Mouse (Mus musculus) hindbrain, embryonic 10.5 days (tissue): ENCODE results near the gene 2310022A10Rik. TPM values are rescaled to one million over a fixed set of nuclear protein-coding genes. Genes with fewer than 3 reads are reported as not detected.

Source experiments
- DNase-seq: peaks from one replicate; pipeline ENCODE4 v3.0.0-alpha.2; 2017; ENCODE audit warnings: low spot score
- H3K27ac ChIP-seq: fragments of 300-500 bp; sonication (generic); 2 replicates; pipeline ENCODE4 v1.5.1; 2016; ENCODE audit warnings: mild to moderate bottlenecking, moderate library complexity
- H3K27me3 ChIP-seq: fragments of 300-500 bp; sonication (generic); 2 replicates; pipeline ENCODE4 v1.6.1; 2016; ENCODE audit warnings: mild to moderate bottlenecking; ENCODE audit not compliant: poor library complexity, insufficient read depth, severe bottlenecking
- H3K36me3 ChIP-seq: fragments of 300-500 bp; sonication (generic); 2 replicates; pipeline ENCODE4 v1.6.1; 2016; ENCODE audit warnings: mild to moderate bottlenecking, moderate library complexity
- H3K4me1 ChIP-seq: fragments of 300-500 bp; sonication (generic); replicated peaks from 2 replicates; pipeline ENCODE4 v1.6.1; 2016; ENCODE audit warnings: mild to moderate bottlenecking
- H3K4me3 ChIP-seq: fragments of 300-500 bp; sonication (generic); 2 replicates; pipeline ENCODE4 v1.5.1; 2016; ENCODE audit warnings: mild to moderate bottlenecking, moderate library complexity
- H3K9me3 ChIP-seq: fragments of 300-500 bp; sonication (generic); 2 replicates; pipeline ENCODE4 v1.6.1; 2016; ENCODE audit warnings: mild to moderate bottlenecking, moderate library complexity
- WGBS: fragments of 180-500 bp; shearing (Covaris S2); methylation state at CpG from one replicate; pipeline ENCODE4 v1.1.7; 2016; 5-methylcytosine and 5-hydroxymethylcytosine counted together
- polyA plus RNA-seq: library from polyadenylated mRNA; unstranded; fragments of >200 nt; fragmentation: Nextera tagmentation; extraction: Ambion mirVana; gene quantifications from 2 replicates; pipeline ENCODE4 v1.2.1, GENCODE M21; 2016

The 2310022A10Rik gene
- 36.3 and 39.3 TPM in 2 replicates for polyA plus RNA-seq

GRCm38 (mm10) chr7:27552931-27553513, at the start of gene 2310022A10Rik, which contains the start of gene Pld3:
Gene 2310022A10Rik (plus strand): TSS chr7:27553233.
Gene Pld3 (minus strand): TSS chr7:27553218.
- WGBS, result under 1% methylated on average over 41 of the region's 41 CpGs
- no peaks in the 10 kb centered on the region for H3K27me3 ChIP-seq
- no peaks in the 10 kb centered on the region for H3K9me3 ChIP-seq
- peaks cover 14% of the 10 kb centered on the region for H3K36me3 ChIP-seq
- H3K4me3 ChIP-seq, result peak within 1 kb of the TSS; percentile 76
- peaks cover 26% of the 10 kb centered on the region for H3K4me1 ChIP-seq
- peak; percentile 96 for DNase-seq
- peak within 1 kb of the TSS; percentile 87 for H3K27ac ChIP-seq

GRCm38 (mm10) chr7:27506765-27507370, 46.2 kb upstream of the 2310022A10Rik start:
- Histone ChIP-seq H3K4me3 (peak overlapping the region; percentile 62), H3K9me3 (no peaks in the 10 kb centered on the region), H3K4me1 (peaks cover 19% of the 10 kb centered on the region), H3K27ac (peak overlapping the region; percentile 97), H3K36me3 (no peaks in the 10 kb centered on the region), H3K27me3 (no peaks in the 10 kb centered on the region)
- WGBS, result 53% methylated on average over 9 of the region's 9 CpGs
- DNase-seq, result peak; percentile 40

GRCm38 (mm10) chr7:27507711-27508647, 45.1 kb upstream of the 2310022A10Rik start:
- peaks cover 19% of the 10 kb centered on the region for H3K4me1 ChIP-seq
- peak overlapping the region; percentile 97 for H3K27ac ChIP-seq
- H3K4me3 ChIP-seq, result peak overlapping the region; percentile 62
- H3K36me3 ChIP-seq, result no peaks in the 10 kb centered on the region
- under 1% methylated on average over 54 of the region's 54 CpGs for WGBS
- peak; percentile 100 for DNase-seq
- no peaks in the 10 kb centered on the region for H3K9me3 ChIP-seq
- H3K27me3 ChIP-seq, result no peaks in the 10 kb centered on the region

GRCm38 (mm10) chr7:27508648-27509005, 44.4 kb upstream of the 2310022A10Rik start:
- Histone ChIP-seq H3K4me3 (peak overlapping the region; percentile 62), H3K36me3 (no peaks in the 10 kb centered on the region), H3K4me1 (peaks cover 19% of the 10 kb centered on the region), H3K27me3 (no peaks in the 10 kb centered on the region), H3K9me3 (no peaks in the 10 kb centered on the region), H3K27ac (peak overlapping the region; percentile 97; the same call in 1 of the 2 replicates)
- peak; percentile 56 for DNase-seq
- 24% methylated on average over 6 of the region's 6 CpGs for WGBS

- no peaks in the 10 kb centered on the region for H3K36me3 ChIP-seq
- no peak for DNase-seq
- H3K27me3 ChIP-seq, result no peaks in the 10 kb centered on the region
- H3K27ac ChIP-seq, result no peak overlapping the region
- 89% methylated on average over 2 of the region's 2 CpGs for WGBS
- peaks cover 19% of the 10 kb centered on the region for H3K4me1 ChIP-seq
- H3K9me3 ChIP-seq, result no peaks in the 10 kb centered on the region
- no peak overlapping the region for H3K4me3 ChIP-seq
These were observed 42.2 kb upstream of the 2310022A10Rik start for GRCm38 (mm10) chr7:27510809-27511208.

GRCm38 (mm10) chr7:27514961-27515360, 38.1 kb upstream of the 2310022A10Rik start:
- WGBS, result 83% methylated on average over 9 of the region's 9 CpGs
- Histone ChIP-seq H3K4me3 (no peak overlapping the region), H3K4me1 (no peaks in the 10 kb centered on the region), H3K9me3 (peaks cover 1% of the 10 kb centered on the region; the same call in 1 of the 2 replicates), H3K27ac (no peak overlapping the region), H3K27me3 (no peaks in the 10 kb centered on the region), H3K36me3 (peaks cover 7% of the 10 kb centered on the region; the same call in 1 of the 2 replicates)
- DNase-seq, result no peak

- H3K9me3 ChIP-seq, result peaks cover 3% of the 10 kb centered on the region; the same call in 1 of the 2 replicates
- H3K36me3 ChIP-seq, result peaks cover 7% of the 10 kb centered on the region; the same call in 1 of the 2 replicates
- H3K4me3 ChIP-seq, result no peak overlapping the region
- H3K27me3 ChIP-seq, result no peaks in the 10 kb centered on the region
- WGBS, result 85% methylated on average over 9 of the region's 9 CpGs
- H3K27ac ChIP-seq, result no peak overlapping the region
- DNase-seq, result no peak
- H3K4me1 ChIP-seq, result peaks cover 6% of the 10 kb centered on the region
These were observed 34.7 kb upstream of the 2310022A10Rik start for GRCm38 (mm10) chr7:27518314-27518713.

GRCm38 (mm10) chr7:27520104-27520503, 32.9 kb upstream of the 2310022A10Rik start:
- peaks cover 6% of the 10 kb centered on the region for H3K4me1 ChIP-seq
- no peaks in the 10 kb centered on the region for H3K27me3 ChIP-seq
- no peak overlapping the region for H3K4me3 ChIP-seq
- peaks cover 3% of the 10 kb centered on the region; the same call in 1 of the 2 replicates for H3K9me3 ChIP-seq
- no peak for DNase-seq
- H3K27ac ChIP-seq, result no peak overlapping the region
- peaks cover 7% of the 10 kb centered on the region; the same call in 1 of the 2 replicates for H3K36me3 ChIP-seq

- Histone ChIP-seq H3K27me3 (no peaks in the 10 kb centered on the region), H3K9me3 (peaks cover 3% of the 10 kb centered on the region; the same call in 1 of the 2 replicates), H3K27ac (no peak overlapping the region), H3K36me3 (peaks cover 7% of the 10 kb centered on the region; the same call in 1 of the 2 replicates), H3K4me3 (no peak overlapping the region), H3K4me1 (peaks cover 6% of the 10 kb centered on the region)
- DNase-seq, result no peak
- WGBS, result 81% methylated on average over 1 of the region's 1 CpGs
These were observed 32.4 kb upstream of the 2310022A10Rik start for GRCm38 (mm10) chr7:27520599-27520998.

- Histone ChIP-seq H3K36me3 (peaks cover 7% of the 10 kb centered on the region; the same call in 1 of the 2 replicates), H3K9me3 (peaks cover 3% of the 10 kb centered on the region; the same call in 1 of the 2 replicates), H3K27me3 (no peaks in the 10 kb centered on the region), H3K27ac (no peak within 1 kb of the TSS), H3K4me1 (peaks cover 9% of the 10 kb centered on the region), H3K4me3 (no peak within 1 kb of the TSS)
- DNase-seq, result no peak
- 63% methylated on average over 5 of the region's 5 CpGs for WGBS
These were observed 30.1 kb upstream of the 2310022A10Rik start, which contains the start of gene Hipk4 for GRCm38 (mm10) chr7:27522967-27523366. Gene Hipk4 (plus strand): TSS chr7:27523267.

GRCm38 (mm10) chr7:27523805-27524204, 29.2 kb upstream of the 2310022A10Rik start:
- Histone ChIP-seq H3K36me3 (peaks cover 6% of the 10 kb centered on the region; the same call in 1 of the 2 replicates), H3K27ac (no peak overlapping the region), H3K4me1 (peaks cover 9% of the 10 kb centered on the region), H3K27me3 (no peaks in the 10 kb centered on the region), H3K4me3 (no peak overlapping the region), H3K9me3 (peaks cover 3% of the 10 kb centered on the region; the same call in 1 of the 2 replicates)
- DNase-seq, result no peak
- WGBS, result 92% methylated on average over 13 of the region's 13 CpGs

GRCm38 (mm10) chr7:27526039-27526827, 26.8 kb upstream of the 2310022A10Rik start:
- Histone ChIP-seq H3K27me3 (no peaks in the 10 kb centered on the region), H3K9me3 (no peaks in the 10 kb centered on the region), H3K36me3 (peaks cover 9% of the 10 kb centered on the region; the same call in 1 of the 2 replicates), H3K27ac (no peak overlapping the region), H3K4me3 (no peak overlapping the region), H3K4me1 (peaks cover 9% of the 10 kb centered on the region)
- WGBS, result 32% methylated on average over 10 of the region's 10 CpGs
- peak; percentile 75 for DNase-seq
